Mouse (Mus musculus) kidney, adult 11 months (tissue): ENCODE results near the gene Tfe3.
"Not testable (repeated sequence)": the region's sequence is repeated elsewhere in the genome, so short reads cannot be mapped to it uniquely, and the experiment has no call there.

Experiments used
- DNase-seq: peaks from one replicate; pipeline ENCODE4 v3.0.0; 2022

Tfe3 gene

GRCm38 (mm10) chrX:7762137-7762920, at the start of gene Tfe3:
TSS of gene Tfe3 (plus strand) at chrX:7762560.
- DNase-seq = peak; percentile 97

GRCm38 (mm10) chrX:7713764-7714134, 48.6 kb upstream of the Tfe3 start:
- DNase-seq = not testable (repeated sequence)

- peak; percentile 97 for DNase-seq
Measured at GRCm38 (mm10) chrX:7714135-7714899, 48.0 kb upstream of the Tfe3 start, which contains the start of gene Wdr45. TSS of gene Wdr45 (plus strand) at chrX:7714333.

GRCm38 (mm10) chrX:7716058-7716457, 46.3 kb upstream of the Tfe3 start:
- DNase-seq = not testable (repeated sequence)

GRCm38 (mm10) chrX:7721514-7722281, 40.7 kb upstream of the Tfe3 start, which contains the start of gene Gm45208:
TSS of gene Gm45208 (plus strand) at chrX:7722245.
- peak; percentile 75 for DNase-seq

- DNase-seq = no peak
Measured at GRCm38 (mm10) chrX:7722282-7722611, 40.1 kb upstream of the Tfe3 start.

- no peak for DNase-seq
Measured at GRCm38 (mm10) chrX:7722691-7723090, 39.7 kb upstream of the Tfe3 start.

- no peak for DNase-seq
Measured at GRCm38 (mm10) chrX:7724135-7724534, 38.2 kb upstream of the Tfe3 start.

GRCm38 (mm10) chrX:7725841-7726240, 36.5 kb upstream of the Tfe3 start:
- DNase-seq = no peak

GRCm38 (mm10) chrX:7727176-7727575, 35.2 kb upstream of the Tfe3 start:
- no peak for DNase-seq

GRCm38 (mm10) chrX:7728215-7728921, 34.0 kb upstream of the Tfe3 start, which contains the start of gene Praf2:
TSS of gene Praf2 (plus strand) at chrX:7728439.
- peak; percentile 86 for DNase-seq

- no peak for DNase-seq
Measured at GRCm38 (mm10) chrX:7728922-7729265, 33.5 kb upstream of the Tfe3 start.

GRCm38 (mm10) chrX:7733571-7734156, 28.7 kb upstream of the Tfe3 start:
- peak; percentile 37 for DNase-seq

GRCm38 (mm10) chrX:7739336-7740081, 22.9 kb upstream of the Tfe3 start:
- peak; percentile 80 for DNase-seq

- DNase-seq = peak; percentile 58
Measured at GRCm38 (mm10) chrX:7740082-7740819, 22.1 kb upstream of the Tfe3 start.

- no peak for DNase-seq
Measured at GRCm38 (mm10) chrX:7741103-7741502, 21.3 kb upstream of the Tfe3 start.

- no peak for DNase-seq
Measured at GRCm38 (mm10) chrX:7743470-7743869, 18.9 kb upstream of the Tfe3 start.

GRCm38 (mm10) chrX:7744940-7745339, 17.4 kb upstream of the Tfe3 start:
- no peak for DNase-seq

- no peak for DNase-seq
Measured at GRCm38 (mm10) chrX:7745429-7745828, 16.9 kb upstream of the Tfe3 start.

GRCm38 (mm10) chrX:7750432-7751116, 11.8 kb upstream of the Tfe3 start, which contains the start of gene Ccdc120:
TSS of gene Ccdc120 (minus strand) at chrX:7750905.
- DNase-seq = peak; percentile 75
